Mouse (Mus musculus) forebrain, embryonic 11.5 days (tissue): Measurements from ENCODE around the gene Rpgrip1l. TPM values are rescaled to one million over a fixed set of nuclear protein-coding genes. Genes with fewer than 3 reads are reported as not detected.

Source experiments
- ATAC-seq: fragments of 200-750 bp; cut with Nextera tagmentation; replicated peaks from 2 replicates; pipeline ENCODE4 v1.8.0; 2017; ENCODE audit warnings: moderate TSS enrichment; ENCODE audit not compliant: low FRiP score
- DNase-seq: peaks from one replicate; pipeline ENCODE4 v3.0.0-alpha.2; 2017; ENCODE audit warnings: low spot score
- H3K27ac ChIP-seq: fragments of 300-500 bp; sonication (generic); 2 replicates; pipeline ENCODE4 v1.5.1; 2014; ENCODE audit warnings: low read depth, low read length
- H3K27me3 ChIP-seq: fragments of 300-500 bp; sonication (generic); 2 replicates; pipeline ENCODE4 v1.6.1; 2014; ENCODE audit warnings: mild to moderate bottlenecking, low read length, mixed read lengths; ENCODE audit not compliant: control insufficient read depth, insufficient read depth
- H3K36me3 ChIP-seq: fragments of 300-500 bp; sonication (generic); 2 replicates; pipeline ENCODE4 v1.6.1; 2014; ENCODE audit warnings: mild to moderate bottlenecking, low read length, moderate library complexity, mixed read lengths; ENCODE audit not compliant: control insufficient read depth, insufficient read depth
- H3K4me1 ChIP-seq: fragments of 300-500 bp; sonication (generic); replicated peaks from 2 replicates; pipeline ENCODE4 v1.6.1; 2014; ENCODE audit warnings: low read length, mixed read lengths; ENCODE audit not compliant: control insufficient read depth, insufficient read depth
- H3K4me2 ChIP-seq: fragments of 300-500 bp; sonication (generic); 2 replicates; pipeline ENCODE4 v1.6.1; 2014; ENCODE audit warnings: low read depth, mild to moderate bottlenecking, low read length, moderate library complexity, mixed read lengths; ENCODE audit not compliant: severe bottlenecking
- H3K4me3 ChIP-seq: fragments of 300-500 bp; sonication (generic); 2 replicates; pipeline ENCODE4 v1.5.1; 2014; ENCODE audit warnings: low read depth, low read length
- H3K9ac ChIP-seq: fragments of 300-500 bp; sonication (generic); 2 replicates; pipeline ENCODE4 v1.6.1; 2014; ENCODE audit warnings: low read length
- H3K9me3 ChIP-seq: fragments of 300-500 bp; sonication (generic); 2 replicates; pipeline ENCODE4 v1.6.1; 2016; ENCODE audit warnings: low read length, mixed read lengths; ENCODE audit not compliant: control insufficient read depth
- WGBS: fragments of 180-500 bp; shearing (Covaris S2); extraction: QIAGEN DNeasy Blood & Tissue Kit; methylation state at CpG from one replicate; pipeline ENCODE4 v1.1.7; 2014; 5-methylcytosine and 5-hydroxymethylcytosine counted together
- polyA plus RNA-seq: library from polyadenylated mRNA; unstranded; fragments of >200 nt; fragmentation: Nextera tagmentation; extraction: Ambion mirVana; gene quantifications from 2 replicates; pipeline ENCODE4 v1.2.1, GENCODE M21; 2014

The Rpgrip1l gene
- polyA plus RNA-seq, 1 experiment from 2014 or later = 13.7 TPM

- Histone ChIP-seq H3K27ac (no peak overlapping the region), H3K4me2 (no peak overlapping the region), H3K4me1 (no peaks in the 10 kb centered on the region), H3K36me3 (no peaks in the 10 kb centered on the region), H3K4me3 (no peak overlapping the region), H3K27me3 (no peaks in the 10 kb centered on the region), H3K9me3 (no peaks in the 10 kb centered on the region), H3K9ac (no peak overlapping the region)
- DNase-seq = peak; percentile 7
- ATAC-seq = no peak
- WGBS = 22% methylated on average over 5 of the region's 5 CpGs
Observed at GRCm38 (mm10) chr8:91342196-91342595, 29.1 kb upstream of the Rpgrip1l start.

DNA sequence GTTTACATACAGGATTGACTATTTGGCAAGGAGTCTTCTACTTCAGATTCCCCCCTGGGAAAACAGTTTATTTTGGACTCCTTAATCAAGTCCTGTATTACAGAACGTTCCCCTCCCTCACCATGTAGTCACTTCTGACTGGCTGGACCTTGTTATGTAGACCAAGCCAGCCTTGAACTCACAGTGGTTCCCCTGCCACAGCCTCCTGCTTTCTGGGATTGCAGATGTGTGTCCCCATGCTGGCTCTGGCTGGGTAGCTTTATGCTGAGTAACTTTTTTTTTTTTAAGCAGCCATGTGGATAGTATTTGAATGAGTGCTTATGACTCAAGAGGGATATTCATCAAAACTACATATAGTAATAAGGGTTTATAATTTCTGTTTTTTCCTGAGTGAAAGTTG is 27.7 kb upstream of the Rpgrip1l start:
- DNase-seq (no peak), ATAC-seq (no peak)
- no peak overlapping the region for H3K4me2 ChIP-seq
- H3K36me3 ChIP-seq = no peaks in the 10 kb centered on the region
- H3K9ac ChIP-seq = no peak overlapping the region
- H3K4me1 ChIP-seq = no peaks in the 10 kb centered on the region
- H3K27ac ChIP-seq = no peak overlapping the region
- no peaks in the 10 kb centered on the region for H3K9me3 ChIP-seq
- no peaks in the 10 kb centered on the region for H3K27me3 ChIP-seq
- no peak overlapping the region for H3K4me3 ChIP-seq
- WGBS = 79% methylated on average over 1 of the region's 1 CpGs

- no peak for ATAC-seq
- H3K4me3 ChIP-seq = no peak overlapping the region
- H3K9me3 ChIP-seq = no peaks in the 10 kb centered on the region
- H3K27me3 ChIP-seq = no peaks in the 10 kb centered on the region
- no peak overlapping the region for H3K4me2 ChIP-seq
- no peaks in the 10 kb centered on the region for H3K36me3 ChIP-seq
- no peak overlapping the region for H3K9ac ChIP-seq
- no peak overlapping the region for H3K27ac ChIP-seq
- no peaks in the 10 kb centered on the region for H3K4me1 ChIP-seq
- no peak for DNase-seq
- WGBS = 88% methylated on average over 8 of the region's 8 CpGs
Observed at GRCm38 (mm10) chr8:91339651-91340050, 26.6 kb upstream of the Rpgrip1l start.

GRCm38 (mm10) chr8:91338389-91339154 is 25.5 kb upstream of the Rpgrip1l start:
- Histone ChIP-seq H3K36me3 (no peaks in the 10 kb centered on the region), H3K4me3 (no peak overlapping the region), H3K9me3 (no peaks in the 10 kb centered on the region; the same call in 1 of the 2 replicates), H3K4me2 (no peak overlapping the region), H3K9ac (no peak overlapping the region), H3K27ac (no peak overlapping the region), H3K4me1 (no peaks in the 10 kb centered on the region), H3K27me3 (no peaks in the 10 kb centered on the region)
- no peak for ATAC-seq
- DNase-seq = no peak
- WGBS = 91% methylated on average over 6 of the region's 6 CpGs

GRCm38 (mm10) chr8:91329461-91329850 is 16.4 kb upstream of the Rpgrip1l start:
- Histone ChIP-seq H3K4me2 (no peak overlapping the region), H3K9ac (0 out of 2 replicates have a peak overlapping the region, but pooled peaks have one; percentile 6), H3K4me3 (no peak overlapping the region), H3K9me3 (no peaks in the 10 kb centered on the region; the same call in 1 of the 2 replicates), H3K36me3 (no peaks in the 10 kb centered on the region), H3K27me3 (no peaks in the 10 kb centered on the region), H3K27ac (0 out of 2 replicates have a peak overlapping the region, but pooled peaks have one; percentile 12), H3K4me1 (peaks cover 7% of the 10 kb centered on the region; the same call in 1 of the 2 replicates)
- no peak for DNase-seq
- ATAC-seq = no peak
- 43% methylated on average over 6 of the region's 6 CpGs for WGBS

- no peaks in the 10 kb centered on the region for H3K27me3 ChIP-seq
- H3K36me3 ChIP-seq = no peaks in the 10 kb centered on the region
- H3K4me1 ChIP-seq = peaks cover 7% of the 10 kb centered on the region; the same call in 1 of the 2 replicates
- no peak for DNase-seq
- H3K9ac ChIP-seq = no peak overlapping the region
- WGBS = 84% methylated on average over 9 of the region's 9 CpGs
- H3K27ac ChIP-seq = 0 out of 2 replicates have a peak overlapping the region, but pooled peaks have one; percentile 12
- H3K4me2 ChIP-seq = no peak overlapping the region
- ATAC-seq = no peak
- H3K4me3 ChIP-seq = no peak overlapping the region
- no peaks in the 10 kb centered on the region for H3K9me3 ChIP-seq
Observed at GRCm38 (mm10) chr8:91329056-91329455, 16.0 kb upstream of the Rpgrip1l start.

DNA sequence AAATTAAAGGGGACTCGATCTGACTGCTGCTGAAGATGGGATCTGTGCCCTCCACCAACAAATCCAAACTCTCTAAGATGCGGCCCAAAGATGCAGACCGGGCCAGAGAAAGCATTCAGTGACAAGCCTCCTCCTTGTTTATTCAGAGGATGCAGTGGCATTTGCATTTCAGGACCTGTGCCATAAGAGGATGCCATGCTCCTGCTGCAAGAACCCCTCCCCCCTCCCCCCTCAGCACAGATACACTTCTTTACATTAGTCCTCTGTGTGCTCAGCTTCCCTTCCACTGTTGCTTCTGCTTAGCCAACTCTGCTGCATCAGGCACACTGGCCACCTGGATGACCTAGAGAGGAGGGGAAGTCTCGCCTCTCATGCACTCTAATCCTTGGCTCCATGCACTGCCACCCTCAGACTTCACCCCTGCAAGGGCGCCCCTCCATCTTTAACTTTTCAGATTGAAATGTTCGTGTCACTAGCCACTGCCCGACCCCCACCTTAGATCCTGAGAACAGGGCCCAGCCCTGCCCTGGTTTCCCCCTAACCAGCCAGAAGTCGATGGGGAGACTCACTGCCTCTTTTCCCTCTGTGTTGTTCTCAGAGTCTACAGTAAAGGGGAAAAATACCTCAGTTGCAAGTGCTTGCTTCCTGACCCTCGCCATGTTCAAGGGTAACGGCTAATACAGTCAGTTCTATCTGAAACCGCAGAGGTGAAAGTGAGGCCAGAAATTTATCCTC is 14.6 kb upstream of the Rpgrip1l start:
- H3K4me2 ChIP-seq = no peak overlapping the region
- H3K27ac ChIP-seq = no peak overlapping the region
- H3K9me3 ChIP-seq = no peaks in the 10 kb centered on the region
- H3K36me3 ChIP-seq = no peaks in the 10 kb centered on the region
- no peak overlapping the region for H3K9ac ChIP-seq
- 82% methylated on average over 11 of the region's 11 CpGs for WGBS
- no peak overlapping the region for H3K4me3 ChIP-seq
- no peak for DNase-seq
- ATAC-seq = no peak
- peaks cover 7% of the 10 kb centered on the region; the same call in 1 of the 2 replicates for H3K4me1 ChIP-seq
- no peaks in the 10 kb centered on the region for H3K27me3 ChIP-seq

DNA sequence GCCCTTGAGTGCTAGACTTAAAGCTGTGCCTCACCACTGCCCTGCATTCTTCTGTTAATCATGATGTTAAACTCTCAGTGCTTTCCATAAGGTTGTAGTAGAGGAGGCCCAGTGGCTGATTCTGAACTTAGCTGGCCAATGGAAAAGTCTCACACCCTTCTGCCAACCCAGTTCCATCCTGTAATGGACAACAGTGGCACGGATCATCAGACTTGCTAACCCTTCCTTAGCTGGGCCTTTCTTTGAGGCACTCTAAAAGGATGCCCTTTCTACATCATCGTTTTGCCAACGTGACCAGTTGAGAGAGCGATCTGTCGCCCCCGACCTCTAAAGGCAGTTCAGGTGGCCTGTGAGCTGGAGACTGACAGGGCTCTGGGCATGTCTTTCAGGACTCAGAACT is 13.9 kb upstream of the Rpgrip1l start:
- Histone ChIP-seq H3K4me1 (peaks cover 7% of the 10 kb centered on the region; the same call in 1 of the 2 replicates), H3K9me3 (no peaks in the 10 kb centered on the region), H3K4me3 (no peak overlapping the region), H3K4me2 (no peak overlapping the region), H3K27me3 (no peaks in the 10 kb centered on the region), H3K9ac (no peak overlapping the region), H3K27ac (no peak overlapping the region), H3K36me3 (no peaks in the 10 kb centered on the region)
- ATAC-seq (no peak), DNase-seq (no peak)
- 84% methylated on average over 6 of the region's 6 CpGs for WGBS
